Mouse (Mus musculus) bone marrow, adult 2 months (tissue): ENCODE results near the gene Car9.

Experiments used
- CTCF ChIP-seq: fragments of 200-500 bp; IDR thresholded peaks from 2 replicates; pipeline ENCODE4 v1.5.1; 2011; ENCODE audit warnings: low read length, control low read depth; ENCODE audit not compliant: control insufficient read depth, insufficient read depth
- POLR2A ChIP-seq: fragments of 200-500 bp; IDR thresholded peaks from 2 replicates; pipeline ENCODE4 v1.6.1; 2011; ENCODE audit warnings: low read depth, mild to moderate bottlenecking, control low read depth, low read length, borderline replicate concordance; ENCODE audit not compliant: control insufficient read depth

DNA sequence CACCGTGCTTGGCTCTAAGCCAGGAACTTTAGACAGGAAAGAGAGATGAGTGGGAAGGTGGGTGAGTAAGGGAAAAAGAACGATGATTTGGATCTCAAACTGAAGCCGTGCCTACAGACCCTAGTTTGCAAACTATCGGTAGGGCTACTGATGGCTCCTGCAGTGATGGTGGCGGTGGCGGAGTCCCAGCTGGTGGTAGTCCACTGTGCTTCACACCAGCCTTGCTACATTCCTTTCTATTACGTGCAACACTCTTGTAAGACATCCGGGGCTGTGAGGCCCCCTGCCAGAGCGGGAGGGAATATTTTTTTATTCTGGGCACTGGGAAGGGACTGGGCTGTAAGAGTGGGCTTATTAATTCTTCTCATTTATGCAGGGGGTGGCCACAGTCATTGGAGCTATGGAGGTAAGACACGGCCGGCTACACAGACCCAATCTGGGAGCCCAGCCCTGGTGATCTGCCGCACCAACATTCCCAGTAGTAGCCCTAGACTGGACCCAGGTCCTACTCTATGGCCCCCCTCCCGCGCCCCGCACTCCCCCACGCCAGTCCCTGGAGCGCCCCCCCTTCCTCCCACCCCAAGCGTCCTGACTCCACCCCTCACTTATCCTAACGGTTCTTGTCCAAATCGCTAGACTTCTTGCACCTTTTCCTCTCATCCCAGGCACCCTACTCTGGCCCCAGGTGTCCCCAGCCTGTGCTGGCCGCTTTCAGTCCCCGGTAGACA is 1.3 kb downstream of the Car9 start:
- TF ChIP-seq CTCF (no peak), POLR2A (no peak)
